Mouse (Mus musculus): Measurements from ENCODE around the gene Tcaf1.

DNA sequence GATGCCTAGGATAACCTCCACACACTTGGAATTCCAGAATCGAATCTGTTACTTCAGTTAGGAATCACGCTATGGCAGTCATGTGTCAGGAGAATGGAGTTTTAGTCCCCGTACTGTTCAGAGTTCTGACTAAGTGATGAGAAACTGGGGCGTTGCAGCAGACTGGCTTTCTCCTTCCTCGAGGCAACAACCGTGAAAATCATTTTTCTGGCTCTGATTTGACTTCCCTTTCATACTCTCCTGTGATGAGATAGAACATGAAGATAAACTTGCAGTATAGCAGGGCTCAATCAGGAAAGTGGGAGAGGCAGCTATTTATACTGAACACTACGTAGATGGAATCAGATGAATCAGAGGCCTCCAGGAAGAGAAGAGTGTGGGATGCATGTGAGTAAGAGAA is 29.8 kb downstream of the Tcaf1 start:
- TF ChIP-seq POLR2A (IDR thresholded peaks at IDR 0.05; ENCODE audit: low read depth, low read length) (no peak), CTCF (IDR thresholded peaks at IDR 0.05; ENCODE audit: extremely low read depth, insufficient read depth, insufficient read length, insufficient replicate concordance) (no peak)

All from spleen, adult 2 months (tissue).